Mouse (Mus musculus) forebrain, embryonic 16.5 days (tissue): ENCODE results near the gene Tmprss11g. TPM values are rescaled to one million over a fixed set of nuclear protein-coding genes. Genes with fewer than 3 reads are reported as not detected.
A peak's percentile ranks its signal among the peaks of the same experiment; 100 is the strongest.

Experiments used
- ATAC-seq: fragments of 200-750 bp; cut with Nextera tagmentation; 2 replicates; pipeline ENCODE4 v1.8.0; 2017; ENCODE audit warnings: mild to moderate bottlenecking, moderate library complexity
- H3K27ac ChIP-seq: fragments of 300-500 bp; sonication (generic); 2 replicates; pipeline ENCODE4 v1.5.1; 2014; ENCODE audit warnings: low read length, control low read depth
- H3K27me3 ChIP-seq: fragments of 300-500 bp; sonication (generic); replicated peaks from 2 replicates; pipeline ENCODE4 v1.6.1; 2014; ENCODE audit warnings: low read length; ENCODE audit not compliant: control insufficient read depth, insufficient read depth
- H3K36me3 ChIP-seq: fragments of 300-500 bp; sonication (generic); 2 replicates; pipeline ENCODE4 v1.6.1; 2014; ENCODE audit not compliant: control insufficient read depth, insufficient read depth
- H3K4me1 ChIP-seq: fragments of 300-500 bp; sonication (generic); replicated peaks from 2 replicates; pipeline ENCODE4 v1.6.1; 2014; ENCODE audit warnings: low read length; ENCODE audit not compliant: control insufficient read depth, insufficient read depth
- H3K4me2 ChIP-seq: fragments of 300-500 bp; sonication (generic); 2 replicates; pipeline ENCODE4 v1.6.1; 2014; ENCODE audit warnings: mild to moderate bottlenecking, low read length, control low read depth
- H3K4me3 ChIP-seq: fragments of 300-500 bp; sonication (generic); replicated peaks from 2 replicates; pipeline ENCODE4 v1.5.1; 2014; ENCODE audit warnings: mild to moderate bottlenecking, low read length, control low read depth
- H3K9ac ChIP-seq: fragments of 300-500 bp; sonication (generic); replicated peaks from 2 replicates; pipeline ENCODE4 v1.6.1; 2014; ENCODE audit warnings: low read depth, low read length, control low read depth
- H3K9me3 ChIP-seq: fragments of 300-500 bp; sonication (generic); 2 replicates; pipeline ENCODE4 v1.6.1; 2016; ENCODE audit warnings: low read length; ENCODE audit not compliant: control insufficient read depth
- WGBS: fragments of 180-500 bp; shearing (Covaris S2); extraction: QIAGEN DNeasy Blood & Tissue Kit; methylation state at CpG from one replicate; pipeline ENCODE4 v1.1.7; 2014; 5-methylcytosine and 5-hydroxymethylcytosine counted together
- polyA plus RNA-seq: library from polyadenylated mRNA; unstranded; fragments of >200 nt; fragmentation: Nextera tagmentation; extraction: Ambion mirVana; gene quantifications from 2 replicates; pipeline ENCODE4 v1.2.1, GENCODE M21; 2015

Gene Tmprss11g
- polyA plus RNA-seq = not detected in 2 replicates

- H3K4me2 ChIP-seq = no peak within 1 kb of the TSS
- ATAC-seq = no peak
Measured at GRCm38 (mm10) chr5:86518500-86518899, at the start of gene Tmprss11g. Tmprss11g (minus strand) TSS chr5:86518600.

GRCm38 (mm10) chr5:86546693-86547092 is 28.3 kb upstream of the Tmprss11g start:
- Histone ChIP-seq H3K27me3 (no peaks in the 10 kb centered on the region), H3K36me3 (no peaks in the 10 kb centered on the region), H3K27ac (no peak overlapping the region), H3K4me2 (no peak overlapping the region), H3K9me3 (no peaks in the 10 kb centered on the region), H3K4me1 (no peaks in the 10 kb centered on the region), H3K4me3 (no peak overlapping the region), H3K9ac (no peak overlapping the region)
- 86% methylated on average over 2 of the region's 2 CpGs for WGBS
- ATAC-seq = no peak

More at GRCm38 (mm10) chr5:86518500-86518899, at the start of gene Tmprss11g:
- 87% methylated on average over 9 of the region's 9 CpGs for WGBS
- H3K27ac ChIP-seq = no peak within 1 kb of the TSS
- no peaks in the 10 kb centered on the region for H3K9me3 ChIP-seq
- H3K4me3 ChIP-seq = no peak within 1 kb of the TSS
- no peaks in the 10 kb centered on the region for H3K36me3 ChIP-seq
- H3K9ac ChIP-seq = no peak within 1 kb of the TSS
- H3K4me1 ChIP-seq = no peaks in the 10 kb centered on the region
- H3K27me3 ChIP-seq = no peaks in the 10 kb centered on the region

- H3K4me3 ChIP-seq = no peak overlapping the region
- H3K27me3 ChIP-seq = no peaks in the 10 kb centered on the region
- H3K36me3 ChIP-seq = no peaks in the 10 kb centered on the region
- H3K4me1 ChIP-seq = no peaks in the 10 kb centered on the region
- H3K4me2 ChIP-seq = no peak overlapping the region
- no peak overlapping the region for H3K27ac ChIP-seq
- H3K9me3 ChIP-seq = no peaks in the 10 kb centered on the region
- no peak for ATAC-seq
- H3K9ac ChIP-seq = no peak overlapping the region
- 86% methylated on average over 3 of the region's 3 CpGs for WGBS
Measured at GRCm38 (mm10) chr5:86540601-86541000, 22.2 kb upstream of the Tmprss11g start.

- no peaks in the 10 kb centered on the region for H3K9me3 ChIP-seq
- H3K36me3 ChIP-seq = no peaks in the 10 kb centered on the region
- peak; percentile 23; the same call in 1 of the 2 replicates for ATAC-seq
- H3K4me3 ChIP-seq = no peak overlapping the region
- 42% methylated on average over 2 of the region's 2 CpGs for WGBS
- H3K4me2 ChIP-seq = no peak overlapping the region
- H3K27ac ChIP-seq = no peak overlapping the region
- H3K4me1 ChIP-seq = no peaks in the 10 kb centered on the region
- no peak overlapping the region for H3K9ac ChIP-seq
- no peaks in the 10 kb centered on the region for H3K27me3 ChIP-seq
Measured at GRCm38 (mm10) chr5:86528725-86529124, 10.3 kb upstream of the Tmprss11g start.

GRCm38 (mm10) chr5:86511538-86511937 is 6.9 kb downstream of the Tmprss11g start:
- Histone ChIP-seq H3K4me2 (no peak overlapping the region), H3K9me3 (no peaks in the 10 kb centered on the region), H3K27ac (no peak overlapping the region), H3K9ac (no peak overlapping the region), H3K36me3 (no peaks in the 10 kb centered on the region), H3K27me3 (no peaks in the 10 kb centered on the region), H3K4me3 (no peak overlapping the region), H3K4me1 (no peaks in the 10 kb centered on the region)
- WGBS = 29% methylated on average over 5 of the region's 5 CpGs
- no peak for ATAC-seq

GRCm38 (mm10) chr5:86493453-86493852 is 24.9 kb downstream of the Tmprss11g start:
- WGBS = 90% methylated on average over 1 of the region's 1 CpGs
- H3K4me2 ChIP-seq = no peak overlapping the region
- no peak for ATAC-seq
- H3K4me1 ChIP-seq = no peaks in the 10 kb centered on the region
- no peaks in the 10 kb centered on the region for H3K36me3 ChIP-seq
- no peak overlapping the region for H3K4me3 ChIP-seq
- no peak overlapping the region for H3K27ac ChIP-seq
- H3K9ac ChIP-seq = no peak overlapping the region
- H3K9me3 ChIP-seq = no peaks in the 10 kb centered on the region
- H3K27me3 ChIP-seq = no peaks in the 10 kb centered on the region

- Histone ChIP-seq H3K4me2 (no peak overlapping the region), H3K9me3 (no peaks in the 10 kb centered on the region), H3K9ac (no peak overlapping the region), H3K4me1 (no peaks in the 10 kb centered on the region), H3K36me3 (no peaks in the 10 kb centered on the region), H3K27me3 (no peaks in the 10 kb centered on the region), H3K27ac (no peak overlapping the region), H3K4me3 (no peak overlapping the region)
- 75% methylated on average over 2 of the region's 2 CpGs for WGBS
- no peak for ATAC-seq
Measured at GRCm38 (mm10) chr5:86482562-86482961, 35.8 kb downstream of the Tmprss11g start.

GRCm38 (mm10) chr5:86482031-86482430 is 36.4 kb downstream of the Tmprss11g start:
- H3K4me2 ChIP-seq = no peak overlapping the region
- no peaks in the 10 kb centered on the region for H3K4me1 ChIP-seq
- H3K27ac ChIP-seq = no peak overlapping the region
- WGBS = 93% methylated on average over 1 of the region's 1 CpGs
- H3K4me3 ChIP-seq = no peak overlapping the region
- no peak for ATAC-seq
- H3K27me3 ChIP-seq = no peaks in the 10 kb centered on the region
- no peaks in the 10 kb centered on the region for H3K9me3 ChIP-seq
- H3K9ac ChIP-seq = no peak overlapping the region
- H3K36me3 ChIP-seq = no peaks in the 10 kb centered on the region

- Histone ChIP-seq H3K36me3 (no peaks in the 10 kb centered on the region), H3K27ac (no peak overlapping the region), H3K4me3 (no peak overlapping the region), H3K4me1 (no peaks in the 10 kb centered on the region), H3K9me3 (no peaks in the 10 kb centered on the region), H3K27me3 (no peaks in the 10 kb centered on the region), H3K4me2 (no peak overlapping the region), H3K9ac (no peak overlapping the region)
- no peak for ATAC-seq
- WGBS = 86% methylated on average over 9 of the region's 9 CpGs
Measured at GRCm38 (mm10) chr5:86473859-86474258, 44.5 kb downstream of the Tmprss11g start.

- Histone ChIP-seq H3K27ac (no peak within 1 kb of the TSS), H3K9ac (no peak within 1 kb of the TSS), H3K4me2 (no peak within 1 kb of the TSS), H3K36me3 (no peaks in the 10 kb centered on the region), H3K4me3 (no peak within 1 kb of the TSS), H3K9me3 (no peaks in the 10 kb centered on the region), H3K27me3 (no peaks in the 10 kb centered on the region), H3K4me1 (no peaks in the 10 kb centered on the region)
- ATAC-seq = no peak
- 83% methylated on average over 4 of the region's 4 CpGs for WGBS
Measured at GRCm38 (mm10) chr5:86468890-86469289, 49.5 kb downstream of the Tmprss11g start, which contains the start of gene Tmprss11a. Tmprss11a (minus strand) TSS chr5:86468990.
